Mouse (Mus musculus) thymus, adult 2 months (tissue): ENCODE measurements around the gene 2610528J11Rik.

Source experiments
- CTCF ChIP-seq: fragments of 200-500 bp; IDR thresholded peaks from 2 replicates; pipeline ENCODE4 v1.5.1; 2012; ENCODE audit warnings: mild to moderate bottlenecking, control low read depth, low read length, moderate library complexity, borderline replicate concordance; ENCODE audit not compliant: control insufficient read depth, poor library complexity, insufficient read depth; ENCODE audit errors: extremely low read depth
- POLR2A ChIP-seq: fragments of 200-500 bp; IDR thresholded peaks from 2 replicates; pipeline ENCODE4 v1.6.1; 2012; ENCODE audit warnings: mild to moderate bottlenecking, low read length, control low read depth, moderate library complexity; ENCODE audit not compliant: control insufficient read depth, poor library complexity, insufficient read depth; ENCODE audit errors: extremely low read depth

- TF ChIP-seq POLR2A (no peak), CTCF (no peak)
Measured at GRCm38 (mm10) chr4:118526408-118527334, at the start of gene 2610528J11Rik.
